Mouse (Mus musculus) left cerebral cortex, adult 9 months (tissue): ENCODE measurements around the gene A1cf.

Experiments
- DNase-seq, 2 experiments: peaks; one replicate each; pipeline ENCODE4 v3.0.0; 2022; ENCODE audit warnings: low spot score in 2 of 2

The A1cf gene

DNA sequence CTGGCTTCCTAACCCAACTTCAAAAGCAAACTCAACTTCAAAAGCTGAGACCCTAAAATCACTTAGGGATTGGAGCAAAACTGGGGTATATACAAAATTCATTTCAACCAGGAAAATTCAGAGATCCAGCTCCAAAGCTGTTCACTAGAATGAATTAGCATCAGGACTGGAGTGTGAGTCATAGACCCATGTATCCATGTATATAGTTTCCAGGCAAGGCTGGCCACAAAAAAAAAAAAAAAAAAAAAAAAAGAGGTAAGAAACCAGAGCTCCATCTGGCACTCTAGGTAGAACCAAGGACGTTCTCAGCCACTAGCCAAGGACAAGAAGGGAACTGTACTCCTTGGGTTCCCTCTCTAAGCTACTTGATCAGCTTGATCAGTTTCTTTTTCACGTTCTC is 85.2 kb downstream of the A1cf start:
- no peak for DNase-seq

DNA sequence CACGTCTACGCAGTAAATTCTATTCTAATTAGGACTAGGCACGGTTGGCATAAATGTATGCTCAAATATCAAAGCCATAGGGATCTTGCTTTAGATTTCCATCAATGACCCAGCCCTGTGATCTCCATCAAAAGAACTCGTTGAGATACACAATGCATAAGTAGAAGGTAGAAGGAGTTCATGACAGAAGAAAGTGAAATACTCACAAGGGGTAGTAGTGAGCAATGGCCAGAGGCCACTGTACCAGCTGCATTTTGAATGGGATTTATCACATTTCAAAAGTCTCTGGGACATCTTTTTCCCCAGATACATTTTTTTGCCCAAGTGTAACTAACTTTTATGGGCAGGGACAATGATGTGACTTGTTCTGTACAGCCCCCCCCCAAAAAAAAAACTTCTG is 85.7 kb downstream of the A1cf start:
- DNase-seq: no peak

DNA sequence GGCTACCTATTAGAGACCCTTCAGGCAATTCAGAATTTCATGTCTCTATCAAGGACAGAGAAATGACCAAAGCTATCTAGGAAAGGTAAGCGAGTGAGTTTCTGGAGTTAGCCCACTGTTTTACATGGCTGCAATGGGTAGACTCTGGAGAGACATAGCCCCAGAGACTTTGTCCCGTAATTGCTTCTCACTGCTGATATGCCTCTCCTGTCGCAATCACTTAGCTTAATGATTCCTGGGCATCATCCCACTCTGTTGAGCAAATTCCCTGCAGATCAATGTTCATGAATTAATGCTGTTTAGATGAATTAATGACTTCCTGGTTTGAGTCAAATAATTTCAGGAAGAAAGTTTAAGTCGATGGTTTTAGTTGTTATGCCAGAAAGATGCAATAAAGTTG is 86.1 kb downstream of the A1cf start:
- DNase-seq: no peak

DNA sequence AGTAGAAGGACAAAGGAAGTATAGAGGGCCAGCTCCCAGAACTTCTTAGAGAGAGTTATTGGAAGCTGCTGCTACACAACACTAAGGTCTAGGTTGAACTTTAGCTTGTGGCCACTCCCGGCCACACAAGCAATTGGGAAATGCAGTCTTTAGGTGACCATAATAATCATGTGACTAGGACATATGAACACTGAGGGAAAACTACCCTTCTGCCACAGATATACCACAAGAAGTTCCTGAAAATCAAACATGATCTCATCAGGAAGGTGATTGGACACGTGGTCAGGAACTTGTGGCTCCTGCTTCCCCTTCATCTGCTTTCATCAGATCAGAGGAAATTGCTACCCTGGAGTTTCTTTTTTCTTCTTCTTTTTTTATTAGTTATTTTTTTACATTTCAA is 87.8 kb downstream of the A1cf start:
- DNase-seq: no peak

DNA sequence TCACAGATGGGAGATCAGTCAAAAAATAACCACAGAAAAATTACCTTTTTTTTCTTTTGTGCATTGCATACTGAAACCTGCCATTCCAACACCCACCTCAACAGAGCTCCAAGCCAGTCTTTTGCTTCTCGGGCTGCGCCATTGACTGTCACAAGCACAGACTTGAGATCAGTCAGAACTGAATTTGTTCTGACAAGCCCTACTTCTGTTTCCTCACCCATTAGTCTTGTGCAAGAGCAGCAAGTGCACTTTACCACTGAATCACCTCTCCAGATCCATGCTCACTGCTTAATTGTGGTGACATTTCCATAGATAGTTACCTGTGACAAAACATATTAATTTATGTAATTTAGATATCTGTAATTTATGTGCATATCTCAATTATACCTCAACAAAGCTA is 91.9 kb downstream of the A1cf start:
- no peak for DNase-seq

DNA sequence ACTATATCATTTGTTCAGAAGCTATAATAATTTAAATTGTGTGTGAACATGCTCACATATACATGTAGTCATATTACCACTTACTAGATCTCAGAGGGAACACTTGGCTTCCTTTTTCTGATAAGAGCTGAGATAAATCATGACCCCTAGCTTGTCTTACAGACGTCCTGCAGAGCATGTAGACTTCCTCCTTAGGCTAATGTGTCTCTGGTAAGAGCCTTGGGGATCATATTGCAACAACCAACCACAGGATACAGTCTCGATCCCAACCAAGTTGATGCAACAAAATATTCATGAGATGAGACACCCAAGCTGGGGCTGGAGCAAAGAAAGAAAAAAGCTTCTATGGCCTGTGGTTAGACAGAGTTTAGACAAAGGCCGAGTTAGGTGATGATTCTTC is 94.6 kb downstream of the A1cf start:
- no peak for DNase-seq

DNA sequence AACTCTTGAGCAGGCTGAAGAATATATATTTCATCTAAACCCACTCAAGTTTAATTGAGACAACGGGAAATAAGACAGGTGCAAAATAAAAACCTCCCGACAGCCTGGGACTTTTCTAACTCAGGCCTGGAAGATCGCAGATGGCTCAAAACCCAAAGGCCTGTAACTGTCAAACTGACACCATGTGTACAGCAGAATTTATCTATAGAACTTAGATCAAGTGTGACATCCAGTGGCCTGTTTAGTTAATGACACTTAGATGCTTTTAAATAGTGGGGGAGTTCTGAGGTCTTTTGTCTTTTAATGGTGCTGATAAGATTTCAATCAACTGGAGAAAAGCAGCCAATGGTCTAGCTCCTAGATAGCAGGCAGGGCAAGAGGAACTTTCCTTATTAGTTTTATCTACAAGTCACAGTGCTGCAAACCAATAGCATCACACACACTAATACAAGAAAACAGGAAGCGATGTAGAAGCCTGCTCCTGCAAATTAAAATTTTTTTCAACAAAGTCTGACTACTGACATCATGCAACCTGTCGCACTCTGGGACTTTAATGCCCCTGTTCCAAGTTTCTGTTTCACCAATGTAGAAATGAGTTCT is 99.5 kb downstream of the A1cf start:
- DNase-seq: no peak

DNA sequence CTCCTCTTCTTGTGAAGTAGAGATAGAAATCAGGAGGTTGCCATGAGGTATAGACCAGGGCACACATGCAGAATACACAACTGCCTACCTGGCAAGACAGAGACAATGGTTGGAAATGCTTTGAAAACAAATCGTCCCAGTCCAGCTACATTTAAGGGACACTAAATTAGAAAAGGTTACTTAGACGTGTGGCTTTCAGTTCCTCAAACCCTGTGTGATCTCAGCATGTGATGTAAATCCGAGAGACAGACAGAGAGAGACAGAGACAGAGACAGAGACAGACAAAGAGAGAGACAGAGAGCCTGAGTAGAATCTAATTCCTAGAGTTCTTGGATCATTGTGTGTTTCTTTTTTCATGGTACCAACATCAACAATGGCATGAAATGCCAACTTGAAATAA is 102.8 kb downstream of the A1cf start:
- DNase-seq: no peak

DNA sequence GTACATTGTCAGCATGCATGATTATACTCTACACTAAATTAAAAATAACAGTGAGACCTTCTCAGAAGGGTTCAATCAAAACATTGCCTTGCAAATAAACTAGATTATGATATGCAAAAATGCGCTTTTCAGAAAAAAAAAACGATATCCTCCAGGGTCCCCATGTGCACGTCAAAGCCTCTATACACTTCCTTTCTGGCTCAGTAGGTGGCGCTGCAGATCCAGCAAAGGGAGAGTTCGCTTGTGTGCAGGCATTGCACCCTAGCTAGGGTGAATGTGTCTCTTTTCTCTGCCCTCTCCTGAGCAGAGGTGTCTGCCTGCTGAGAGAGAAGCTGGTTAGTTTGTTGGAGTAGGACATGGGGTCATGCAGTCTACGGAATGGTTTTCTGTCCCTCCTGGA is 103.4 kb downstream of the A1cf start:
- DNase-seq: peak; percentile 11 to 85

DNA sequence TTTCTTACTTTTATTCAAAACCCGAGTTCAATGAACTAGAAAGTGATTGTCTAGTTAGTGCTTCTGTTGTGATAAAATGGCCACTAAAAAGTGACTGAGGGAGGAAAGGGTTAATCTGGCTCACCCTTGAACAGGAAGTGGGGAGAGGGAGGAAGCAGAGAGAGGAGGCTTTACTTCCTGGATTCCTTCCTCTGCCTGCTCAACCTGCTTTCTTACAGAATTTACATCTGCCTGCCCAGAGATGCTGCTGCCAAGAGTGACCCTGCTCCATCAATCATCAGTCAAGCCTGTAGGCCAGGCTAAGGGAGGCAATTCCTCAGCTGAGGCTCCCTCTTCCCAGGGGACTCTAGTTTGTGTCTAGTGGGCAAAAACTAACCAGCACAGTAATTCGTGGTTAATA is 107.3 kb downstream of the A1cf start:
- no peak for DNase-seq

DNA sequence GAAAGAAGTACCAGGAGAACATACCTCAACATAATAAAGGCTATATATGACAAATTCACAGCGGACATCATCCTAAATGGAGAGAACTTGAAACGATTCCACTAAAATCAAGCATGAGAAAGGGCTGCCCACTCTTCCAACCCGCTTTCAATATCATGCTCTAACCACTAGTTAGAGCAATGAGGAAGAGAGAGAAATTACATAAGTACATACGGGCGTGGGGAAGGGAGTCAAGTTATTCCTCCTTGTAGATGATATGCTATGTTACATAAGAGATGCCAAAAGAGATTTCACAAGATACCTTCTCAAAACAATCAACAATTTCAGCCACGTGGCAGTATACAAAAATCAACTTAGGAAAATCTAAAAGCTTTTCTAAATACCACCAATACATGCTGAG is 122.5 kb downstream of the A1cf start:
- DNase-seq: no peak

DNA sequence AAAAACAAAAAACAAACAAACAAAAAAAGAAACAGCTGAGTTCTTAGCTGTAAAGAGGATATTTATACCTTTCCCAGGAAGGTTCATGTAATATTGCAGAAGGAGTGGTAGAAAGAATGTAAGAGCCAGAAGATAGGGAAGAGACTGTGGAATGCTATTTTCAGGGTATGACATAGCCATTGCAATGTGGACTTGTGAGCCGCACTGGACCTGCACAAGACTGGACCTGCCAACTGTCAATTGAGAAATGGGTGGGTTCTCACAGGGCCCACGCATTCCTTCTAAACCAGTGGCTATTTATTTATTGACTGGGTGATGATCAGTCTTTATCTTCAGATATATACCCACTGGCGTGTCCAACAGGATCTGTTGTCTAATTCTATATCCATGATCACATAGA is 128.4 kb downstream of the A1cf start:
- no peak for DNase-seq
